Mouse (Mus musculus) gastrocnemius, adult 2 months (tissue): ENCODE results near the gene Creld2. TPM values are rescaled to one million over a fixed set of nuclear protein-coding genes. Genes with fewer than 3 reads are reported as not detected.

Experiments
- DNase-seq: peaks from one replicate; pipeline ENCODE4 v3.0.0; 2022
- H3K27ac ChIP-seq: fragments of 200-600 bp; 2 replicates; pipeline ENCODE4 v1.8.1; 2022; ENCODE audit warnings: mild to moderate bottlenecking
- H3K4me3 ChIP-seq: fragments of 200-600 bp; 2 replicates; pipeline ENCODE4 v1.8.1; 2022; ENCODE audit warnings: mild to moderate bottlenecking, moderate library complexity
- CTCF ChIP-seq: fragments of 200-600 bp; IDR thresholded peaks from 2 replicates; pipeline ENCODE4 v1.8.1; 2022; ENCODE audit warnings: antibody characterized with exemption, mild to moderate bottlenecking, moderate library complexity
- intact Hi-C: fragments of 180-260 bp; cut with DNase I; formaldehyde crosslinking; loops from one replicate; pipeline ENCODE4 v1.15.1; 2025
- total RNA-seq, 2 experiments: library from RNA; stranded (reverse); gene quantifications; 2 replicates each; pipeline ENCODE4 v1.2.3; 2021

The Creld2 gene
- total RNA-seq, 2 experiments from 2014 or later = 8.1 to 11.6 TPM

- TF ChIP-seq CTCF = peak; percentile 25; the same call in 1 of the 2 replicates
- Histone ChIP-seq H3K4me3 (no peak overlapping the region), H3K27ac (no peak overlapping the region)
- intact Hi-C loops = loop anchor here (5.0 kb wide), 1 partner anchor 62 kb away; the partner anchor contains the start of gene Zbed4
- DNase-seq = no peak
Observed at GRCm38 (mm10) chr15:88814411-88815047, 4.9 kb upstream of the Creld2 start.

GRCm38 (mm10) chr15:88815196-88815700, 4.2 kb upstream of the Creld2 start:
- no peak overlapping the region for H3K27ac ChIP-seq
- H3K4me3 ChIP-seq = no peak overlapping the region
- no peak for DNase-seq
- intact Hi-C loops = loop anchor here (5.0 kb wide), 1 partner anchor 63 kb away; the partner anchor contains the start of gene Zbed4
- TF ChIP-seq CTCF = no peak

DNA sequence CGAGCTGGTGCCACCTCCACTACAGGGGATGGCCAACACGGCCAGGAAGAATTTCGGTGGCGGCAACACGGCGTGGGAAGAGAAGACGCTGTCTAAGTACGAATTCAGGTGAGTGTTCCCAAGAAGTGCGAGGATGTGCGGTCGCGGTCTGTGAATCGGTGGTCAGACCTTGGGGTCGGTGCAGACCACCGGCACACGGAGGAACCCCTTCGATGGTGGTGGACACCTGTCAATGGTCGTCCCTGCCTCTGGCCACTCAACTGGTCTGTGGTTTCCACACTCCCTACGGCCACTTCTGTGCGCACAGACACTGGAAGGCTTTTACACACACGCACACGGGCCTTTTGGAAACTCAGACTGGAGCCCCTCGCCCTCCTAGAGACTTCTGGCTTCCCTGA, 459 bp downstream of the Creld2 start:
- no peak for TF ChIP-seq CTCF
- H3K4me3 ChIP-seq = peak overlapping the region; percentile 96
- intact Hi-C loops = loop anchor here (2.0 to 10.0 kb wide), 4 partner anchors 68 to 537 kb away; partner anchors contain the start of genes Ppp6r2, Trabd and Zbed4
- no peak for DNase-seq
- H3K27ac ChIP-seq = peak overlapping the region; percentile 80

DNA sequence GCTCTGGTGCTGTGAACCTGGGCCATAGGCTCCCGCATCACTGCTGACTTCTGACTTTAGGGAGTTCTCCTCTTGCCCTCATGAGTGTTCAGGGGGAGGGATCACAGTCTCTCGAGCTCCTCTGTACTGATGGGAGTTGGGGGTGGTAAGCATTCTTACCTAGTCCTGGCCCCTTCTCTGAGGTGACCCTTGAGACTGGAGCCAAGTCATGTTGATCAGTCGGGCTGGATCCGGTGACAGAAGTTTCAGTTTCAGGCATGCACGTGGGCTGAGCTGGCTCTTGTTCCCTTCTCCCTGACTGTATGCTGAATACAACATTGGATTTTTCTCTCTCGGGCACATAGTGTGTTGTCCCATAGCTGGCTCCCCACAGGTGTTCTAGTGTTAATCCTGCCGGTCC, 2.0 kb downstream of the Creld2 start:
- no peak overlapping the region for H3K27ac ChIP-seq
- TF ChIP-seq CTCF = no peak
- intact Hi-C loops = loop anchor here (5.0 to 10.0 kb wide), 2 partner anchors 256 to 393 kb away; partner anchors contain the start of genes Ppp6r2 and Trabd
- DNase-seq = no peak
- no peak overlapping the region for H3K4me3 ChIP-seq

DNA sequence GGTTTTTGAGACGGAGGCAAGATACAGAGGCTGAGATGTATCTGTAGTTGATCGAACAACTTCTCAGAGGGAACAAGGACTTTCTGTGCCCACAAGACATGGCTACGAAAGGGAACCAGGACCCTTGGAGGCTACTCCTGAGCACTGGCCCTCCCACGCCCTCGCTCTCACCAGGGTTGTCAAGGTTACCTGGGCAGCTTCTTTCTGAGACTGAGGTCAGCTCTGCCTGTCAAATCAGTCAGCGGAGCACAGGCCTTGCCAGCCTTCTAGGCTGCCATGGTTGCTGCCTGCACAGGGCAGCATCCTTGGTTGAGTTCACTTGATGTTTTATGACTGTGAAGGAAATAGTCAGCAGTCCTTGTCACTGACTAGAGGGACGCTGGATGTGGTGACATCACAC, 3.1 kb downstream of the Creld2 start:
- no peak for DNase-seq
- no peak overlapping the region for H3K4me3 ChIP-seq
- intact Hi-C loops = loop anchor here (5.0 to 10.0 kb wide), 2 partner anchors 255 to 392 kb away; partner anchors contain the start of genes Ppp6r2 and Trabd
- H3K27ac ChIP-seq = no peak overlapping the region
- TF ChIP-seq CTCF = no peak

GRCm38 (mm10) chr15:88823376-88823775, 3.9 kb downstream of the Creld2 start:
- intact Hi-C loops = loop anchor here (5.0 to 10.0 kb wide), 2 partner anchors 254 to 391 kb away; partner anchors contain the start of genes Ppp6r2 and Trabd
- no peak for TF ChIP-seq CTCF
- DNase-seq = no peak
- Histone ChIP-seq H3K4me3 (no peak overlapping the region), H3K27ac (no peak overlapping the region)

- H3K4me3 ChIP-seq = no peak overlapping the region
- DNase-seq = no peak
- TF ChIP-seq CTCF = no peak
Observed at GRCm38 (mm10) chr15:88827466-88827865, 8.0 kb downstream of the Creld2 start.

GRCm38 (mm10) chr15:88827991-88828799, 8.7 kb downstream of the Creld2 start:
- 0 out of 2 replicates have a peak overlapping the region, but pooled peaks have one; percentile 33 for H3K4me3 ChIP-seq
- H3K27ac ChIP-seq = peak overlapping the region; percentile 24
- peak; percentile 76 for DNase-seq
- intact Hi-C loops = loop anchor here (1.0 to 10.0 kb wide), 3 partner anchors 48 to 387 kb away; partner anchors contain the start of gene Ppp6r2
- TF ChIP-seq CTCF = peak; percentile 48

More at GRCm38 (mm10) chr15:88827466-88827865, 8.0 kb downstream of the Creld2 start:
- intact Hi-C loops = loop anchor here (10.0 kb wide), 1 partner anchor 387 kb away; the partner anchor contains the start of gene Ppp6r2
- no peak overlapping the region for H3K27ac ChIP-seq

DNA sequence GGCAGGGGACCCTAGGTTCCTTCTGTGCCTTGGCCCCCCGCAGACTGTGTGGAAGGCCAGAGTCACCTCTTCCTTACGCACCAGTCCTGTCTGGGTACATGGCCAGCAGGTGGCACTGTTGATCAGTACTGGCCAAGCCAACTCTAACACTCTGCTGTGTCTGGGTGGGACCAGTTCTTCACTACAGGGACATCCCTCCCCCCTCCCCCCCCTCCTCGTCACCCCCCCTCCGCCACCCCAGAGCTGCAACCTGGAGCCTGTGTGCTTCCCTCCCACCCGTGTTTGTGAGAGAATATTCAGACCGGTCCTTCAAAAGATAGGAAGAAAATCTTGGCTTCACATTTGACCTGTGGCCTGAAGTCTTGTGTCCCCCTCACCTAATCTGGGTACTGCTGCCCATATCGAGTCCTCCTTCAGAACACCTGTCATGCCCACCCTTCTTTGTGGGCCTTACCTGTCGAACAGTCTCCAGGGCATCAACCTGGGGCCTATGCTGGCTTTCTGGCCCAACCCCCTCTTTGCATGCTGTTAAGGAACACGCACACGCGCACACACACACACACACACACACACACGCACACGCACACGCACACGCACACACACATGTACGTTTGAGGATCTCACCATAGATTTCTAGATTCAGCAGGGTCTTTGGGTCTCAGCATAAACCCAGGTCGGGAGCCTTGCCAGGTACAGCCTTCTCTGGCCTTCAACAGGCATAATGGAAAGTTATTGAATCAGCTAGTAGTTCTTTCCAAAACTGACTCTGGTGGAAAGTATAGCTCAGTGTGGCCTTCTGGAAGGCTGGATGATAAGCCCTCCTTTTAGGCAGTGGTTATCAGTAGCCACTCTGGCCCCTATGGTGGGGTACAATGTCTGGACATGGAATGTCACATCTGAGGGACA, 9.6 kb downstream of the Creld2 start:
- intact Hi-C loops = loop anchor here (1.0 to 10.0 kb wide), 3 partner anchors 47 to 386 kb away; partner anchors contain the start of gene Ppp6r2
- Histone ChIP-seq H3K27ac (peak overlapping the region; percentile 57), H3K4me3 (0 out of 2 replicates have a peak overlapping the region, but pooled peaks have one; percentile 33)
- peak; percentile 82 for TF ChIP-seq CTCF
- peak; percentile 93 for DNase-seq

GRCm38 (mm10) chr15:88829791-88830440, 10.5 kb downstream of the Creld2 start:
- peak; percentile 62 for DNase-seq
- Histone ChIP-seq H3K4me3 (no peak overlapping the region), H3K27ac (peak overlapping the region; percentile 38; the same call in 1 of the 2 replicates)
- intact Hi-C loops = loop anchor here (10.0 kb wide), 1 partner anchor 385 kb away; the partner anchor contains the start of gene Ppp6r2
- TF ChIP-seq CTCF = no peak

- intact Hi-C loops = no loop called here
Observed at GRCm38 (mm10) chr15:88830696-88831095, 11.2 kb downstream of the Creld2 start.

More at GRCm38 (mm10) chr15:88830696-88831095, 11.2 kb downstream of the Creld2 start:
- H3K27ac ChIP-seq = peak overlapping the region; percentile 35
- TF ChIP-seq CTCF = no peak
- H3K4me3 ChIP-seq = no peak overlapping the region
- DNase-seq = no peak
